ENCODE assay signal across 27 mouse cellular contexts in the genomic region with DNA sequence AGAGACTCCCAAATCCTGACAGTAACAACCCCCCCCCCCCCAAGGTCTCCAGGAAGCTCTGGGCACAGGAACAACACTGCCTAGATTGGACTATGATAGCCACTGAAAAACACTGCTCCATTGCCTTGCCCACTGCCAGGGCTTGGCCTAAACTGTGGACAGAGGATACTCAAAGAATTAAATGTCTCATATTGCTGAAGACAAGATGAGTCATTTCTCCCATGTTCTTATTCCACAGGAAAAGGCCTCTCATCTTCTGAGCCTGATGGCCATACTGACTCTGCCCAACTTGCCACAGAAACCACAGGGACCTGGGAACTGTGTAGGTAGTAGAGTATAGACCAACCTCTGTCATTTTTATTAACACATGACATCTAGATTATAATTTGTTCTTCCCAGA.
"Had no signal": no experiment of that assay in that cellular context is flagged by ENCODE, and none has a peak within 500 bp of the region (broad histone marks: within the 10 kb centered on the region; RNA-seq: fewer than 3 reads in every experiment).

No protein-coding gene starts in this region.

- H3K27ac ChIP-seq: gastrocnemius, adult 2 months; heart, embryonic 10.5 days; hindbrain, embryonic 10.5 days; hindbrain, embryonic 12.5 days; hindbrain, embryonic 14.5 days; hindbrain, postnatal 0 days; kidney, embryonic 15.5 days; kidney, postnatal 0 days; layer of hippocampus, adult 2 months; left cerebral cortex, adult 2 months; limb, embryonic 13.5 days; limb, embryonic 15.5 days; liver, embryonic 12.5 days; liver, embryonic 14.5 days had no signal

- H3K9me3 ChIP-seq: heart, embryonic 10.5 days; heart, embryonic 12.5 days; hindbrain, embryonic 10.5 days; hindbrain, embryonic 12.5 days; kidney, embryonic 15.5 days; limb, embryonic 13.5 days; limb, embryonic 15.5 days; liver, embryonic 12.5 days had no signal

- DNase-seq: gastrocnemius, adult 2 months; gastrocnemius, postnatal 10 days; gastrocnemius, postnatal 25 days; heart, postnatal 10 days; heart, postnatal 4 days; kidney, adult 11 months; kidney, adult 2 months; kidney, adult 9 months; kidney, postnatal 25 days; kidney, postnatal 4 days; left cerebral cortex, postnatal 4 days; lung, adult 18-20 months had no signal

- H3K27me3 ChIP-seq: heart, embryonic 12.5 days; hindbrain, embryonic 12.5 days; kidney, embryonic 15.5 days; limb, embryonic 13.5 days; limb, embryonic 15.5 days; liver, embryonic 12.5 days had no signal

- H3K4me2 ChIP-seq: heart, embryonic 12.5 days; hindbrain, embryonic 12.5 days; hindbrain, embryonic 14.5 days; kidney, embryonic 15.5 days; limb, embryonic 13.5 days; limb, embryonic 15.5 days; liver, embryonic 12.5 days had no signal

- H3K4me3 ChIP-seq: gastrocnemius, adult 2 months; heart, embryonic 10.5 days; heart, embryonic 12.5 days; hindbrain, embryonic 10.5 days; hindbrain, embryonic 12.5 days; kidney, embryonic 15.5 days; layer of hippocampus, adult 2 months; left cerebral cortex, adult 2 months; limb, embryonic 13.5 days; limb, embryonic 15.5 days; liver, embryonic 12.5 days had no signal

- ATAC-seq: hindbrain, postnatal 0 days; intestine, embryonic 16.5 days; liver, embryonic 12.5 days had no signal

- H3K4me1 ChIP-seq: heart, embryonic 10.5 days; heart, embryonic 12.5 days; hindbrain, embryonic 10.5 days; hindbrain, embryonic 12.5 days; kidney, embryonic 15.5 days; limb, embryonic 13.5 days; limb, embryonic 15.5 days; liver, embryonic 12.5 days had no signal

- H3K36me3 ChIP-seq: heart, embryonic 10.5 days; heart, embryonic 12.5 days; hindbrain, embryonic 10.5 days; hindbrain, embryonic 12.5 days; kidney, embryonic 15.5 days; limb, embryonic 13.5 days; limb, embryonic 15.5 days; liver, embryonic 12.5 days had no signal

- H3K9ac ChIP-seq: heart, embryonic 12.5 days; hindbrain, embryonic 12.5 days; hindbrain, embryonic 14.5 days; kidney, embryonic 15.5 days; limb, embryonic 13.5 days; limb, embryonic 15.5 days; liver, embryonic 12.5 days; liver, embryonic 14.5 days had no signal
